Mouse (Mus musculus) G1E (cell line): Measurements from ENCODE around the gene Rab32. TPM values are rescaled to one million over a fixed set of nuclear protein-coding genes. Genes with fewer than 3 reads are reported as not detected.

Experiments used
- ATAC-seq: 2 replicates; pipeline ENCODE4 v1.8.0; 2016; ENCODE audit warnings: mild to moderate bottlenecking; ENCODE audit not compliant: insufficient number of reproducible peaks, poor library complexity, low FRiP score, severe bottlenecking; ENCODE audit errors: extremely low read depth
- DNase-seq: peaks from one replicate; pipeline ENCODE4 v3.0.0; 2012; ENCODE audit warnings: low spot score
- H3K27me3 ChIP-seq: 2 replicates; pipeline ENCODE4 v1.6.1; 2012; ENCODE audit warnings: mild to moderate bottlenecking, low read length, inconsistent platforms; ENCODE audit not compliant: insufficient read depth
- H3K36me3 ChIP-seq: replicated peaks from 2 replicates; pipeline ENCODE3; 2012; ENCODE audit warnings: mild to moderate bottlenecking, inconsistent platforms
- H3K4me1 ChIP-seq: 2 replicates; pipeline ENCODE4 v1.6.1; 2012; ENCODE audit warnings: low read depth, low read length, inconsistent platforms, mixed read lengths; ENCODE audit not compliant: insufficient read depth
- H3K4me3 ChIP-seq: 2 replicates; pipeline ENCODE4 v1.5.1; 2012; ENCODE audit warnings: low read depth, mild to moderate bottlenecking, inconsistent platforms, low read length, moderate library complexity, mixed read lengths
- H3K9me3 ChIP-seq: replicated peaks from 2 replicates; pipeline ENCODE4 v1.6.1; 2012; ENCODE audit warnings: inconsistent platforms
- CTCF ChIP-seq: IDR thresholded peaks from 2 replicates; pipeline ENCODE4 v1.5.1; 2012; ENCODE audit warnings: low read depth, low read length, inconsistent platforms, mixed read lengths
- GATA1 ChIP-seq: IDR thresholded peaks from 2 replicates; pipeline ENCODE4 v1.6.1; 2012; ENCODE audit warnings: borderline replicate concordance, low read length, inconsistent platforms, mixed read lengths
- GATA2 ChIP-seq: IDR thresholded peaks from 2 replicates; pipeline ENCODE4 v1.6.1; 2012; ENCODE audit warnings: low read depth, low read length, inconsistent platforms, borderline replicate concordance
- POLR2AphosphoS5 ChIP-seq: IDR thresholded peaks from 2 replicates; pipeline ENCODE4 v1.6.1; 2012; ENCODE audit warnings: low read depth, low read length, inconsistent platforms; ENCODE audit not compliant: insufficient replicate concordance
- TAL1 ChIP-seq: conservative IDR thresholded peaks from 2 replicates; pipeline ENCODE4 v1.6.1; 2012; ENCODE audit warnings: low read depth, low read length, inconsistent platforms, mixed read lengths
- polyA plus RNA-seq: library from polyadenylated mRNA; stranded (reverse); fragments of >175 nt; gene quantifications from 2 replicates; pipeline ENCODE4 v1.2.3, GENCODE M21; 2012
- total RNA-seq, 2 experiments: library from RNA; stranded (forward) in 1 of 2; stranded (reverse) in 1 of 2; fragments of 200-1000 nt in 1 of 2; fragments of >200 nt in 1 of 2; fragmentation: Nextera tagmentation in 1 of 2; gene quantifications; 2 replicates each; pipeline ENCODE4 v1.2.3; 2014 to 2017

Rab32 gene
- total and polyA plus RNA-seq, 3 experiments = 0.11 TPM; not detected in 2

DNA sequence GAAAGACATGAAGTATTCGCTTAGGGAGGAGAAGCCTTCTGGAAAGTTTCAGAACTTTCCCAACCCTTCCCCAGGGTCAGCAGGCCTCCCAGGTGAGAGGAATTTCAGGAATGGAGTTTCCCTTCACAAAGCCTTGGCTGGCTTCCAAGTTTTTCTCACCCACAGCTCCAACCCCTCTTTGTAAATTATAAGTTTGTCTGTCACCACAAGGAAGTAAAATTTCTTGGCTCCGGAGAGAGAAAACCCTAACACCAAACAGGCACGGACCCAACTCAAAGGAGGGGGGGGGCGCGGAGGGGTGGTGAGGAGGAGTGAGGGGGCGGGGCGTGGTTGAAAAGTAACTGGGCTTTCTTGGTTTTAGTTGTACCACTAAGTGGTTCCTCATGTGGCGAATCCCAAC lies 980 bp downstream of the Rab32 start:
- H3K9me3 ChIP-seq = no peaks in the 10 kb centered on the region
- no peaks in the 10 kb centered on the region for H3K27me3 ChIP-seq
- ATAC-seq (no peak), DNase-seq (no peak)
- no peak overlapping the region for H3K4me3 ChIP-seq
- no peaks in the 10 kb centered on the region for H3K36me3 ChIP-seq
- H3K4me1 ChIP-seq = no peaks in the 10 kb centered on the region
- TF ChIP-seq CTCF = no peak

GRCm38 (mm10) chr10:10555676-10556075 lies 2.4 kb downstream of the Rab32 start:
- Histone ChIP-seq H3K36me3 (no peaks in the 10 kb centered on the region), H3K4me1 (no peaks in the 10 kb centered on the region), H3K9me3 (no peaks in the 10 kb centered on the region), H3K4me3 (no peak overlapping the region), H3K27me3 (no peaks in the 10 kb centered on the region)
- ATAC-seq = no peak
- TF ChIP-seq CTCF = no peak
- TF ChIP-seq POLR2AphosphoS5 = no peak
- TF ChIP-seq GATA1 = no peak
- no peak for TF ChIP-seq GATA2
- no peak for TF ChIP-seq TAL1
- DNase-seq = no peak

GRCm38 (mm10) chr10:10555221-10555620 lies 2.8 kb downstream of the Rab32 start:
- Histone ChIP-seq H3K36me3 (no peaks in the 10 kb centered on the region), H3K27me3 (no peaks in the 10 kb centered on the region), H3K9me3 (no peaks in the 10 kb centered on the region), H3K4me3 (no peak overlapping the region), H3K4me1 (no peaks in the 10 kb centered on the region)
- no peak for DNase-seq
- TF ChIP-seq GATA2 (no peak), TAL1 (no peak), GATA1 (no peak), POLR2AphosphoS5 (no peak)
- no peak for ATAC-seq

- TF ChIP-seq GATA2 (no peak), POLR2AphosphoS5 (no peak)
- no peaks in the 10 kb centered on the region for H3K27me3 ChIP-seq
- DNase-seq = no peak
- H3K36me3 ChIP-seq = no peaks in the 10 kb centered on the region
- H3K9me3 ChIP-seq = no peaks in the 10 kb centered on the region
- no peak overlapping the region for H3K4me3 ChIP-seq
- no peak for ATAC-seq
- H3K4me1 ChIP-seq = no peaks in the 10 kb centered on the region
These were observed 7.9 kb downstream of the Rab32 start for GRCm38 (mm10) chr10:10550134-10550533.

DNA sequence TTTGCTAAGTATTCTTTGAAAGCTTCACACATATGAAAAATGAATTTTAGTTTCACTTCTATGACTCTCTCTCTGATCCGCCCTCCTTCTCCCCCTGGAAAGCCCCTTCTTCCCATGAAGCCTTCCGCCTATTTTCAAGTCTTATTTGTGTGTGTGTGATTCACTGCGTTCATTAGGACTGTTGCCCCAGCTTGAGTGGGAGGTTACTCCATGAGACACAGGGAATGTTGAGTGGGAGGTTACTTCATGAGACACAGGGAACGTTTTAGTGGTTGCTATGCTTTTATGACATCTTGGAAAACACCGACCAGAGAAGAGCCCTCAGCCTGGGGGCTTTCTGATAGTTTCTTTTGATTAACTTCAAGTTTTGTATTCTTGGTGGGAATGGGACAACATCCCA lies 11.4 kb downstream of the Rab32 start:
- Histone ChIP-seq H3K36me3 (no peaks in the 10 kb centered on the region), H3K4me1 (no peaks in the 10 kb centered on the region), H3K27me3 (no peaks in the 10 kb centered on the region), H3K4me3 (no peak overlapping the region), H3K9me3 (no peaks in the 10 kb centered on the region)
- ATAC-seq (no peak), DNase-seq (no peak)
- TF ChIP-seq GATA1 = no peak
- TF ChIP-seq TAL1 = no peak
- no peak for TF ChIP-seq POLR2AphosphoS5
- no peak for TF ChIP-seq CTCF
- TF ChIP-seq GATA2 = no peak

DNA sequence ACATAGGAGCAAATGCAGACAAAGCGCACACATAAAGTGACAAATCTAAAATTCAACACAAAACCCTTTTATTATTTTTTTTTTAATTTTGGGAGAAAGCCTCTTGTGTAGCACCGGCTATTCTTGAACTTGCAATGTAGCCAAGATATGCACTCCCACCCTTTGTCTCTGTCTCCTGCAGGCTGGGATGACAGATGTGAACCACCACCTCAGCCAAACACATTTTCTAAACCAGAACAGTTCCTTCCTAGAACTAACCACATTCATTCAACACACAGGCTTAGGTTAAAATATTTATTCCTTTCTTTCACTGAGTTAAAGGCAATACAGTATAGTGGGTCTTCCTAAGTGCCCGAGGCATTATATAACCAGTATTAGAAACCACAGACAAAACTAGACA lies 13.1 kb downstream of the Rab32 start:
- H3K36me3 ChIP-seq = no peaks in the 10 kb centered on the region
- H3K27me3 ChIP-seq = no peaks in the 10 kb centered on the region
- no peaks in the 10 kb centered on the region for H3K9me3 ChIP-seq
- ATAC-seq = no peak
- H3K4me3 ChIP-seq = no peak overlapping the region
- TF ChIP-seq GATA2 (no peak), CTCF (no peak), POLR2AphosphoS5 (no peak), TAL1 (no peak), GATA1 (no peak)
- DNase-seq = no peak
- no peaks in the 10 kb centered on the region for H3K4me1 ChIP-seq

Other genes starting within 250 kb of the Rab32 start
- gene Adgb, start 85.9 kb downstream of the Rab32 start, total RNA-seq (2014; fragmentation: Nextera tagmentation) = not detected in 2 replicates
- 0.11 TPM in 1 of 2 replicates, not detected in the other for gene Adgb, start 85.9 kb downstream of the Rab32 start, total RNA-seq (2017)
- gene Adgb, start 85.9 kb downstream of the Rab32 start, polyA plus RNA-seq = not detected in 2 replicates
- gene Gm10944, start 123.1 kb upstream of the Rab32 start, total RNA-seq (2014; fragmentation: Nextera tagmentation) = not detected in 2 replicates
- not detected in 2 replicates for gene Gm10944, start 123.1 kb upstream of the Rab32 start, total RNA-seq (2017)
- gene Gm10944, start 123.1 kb upstream of the Rab32 start, polyA plus RNA-seq = not detected in 2 replicates